Mouse (Mus musculus): ENCODE measurements at regions not wholly inside any gene's neighbourhood (a gene's known extent, or its start where the extent isn't known, plus 50 kb on each side); places are given as distances from the start of the nearest gene placed in this dataset.

- no peak for DNase-seq (ENCODE audit: low read depth, low spot score)
Observed at GRCm38 (mm10) chr11:64236873-64237272, 157.6 kb upstream of the Cox10 start.

GRCm38 (mm10) chr11:64230071-64230470 is 150.8 kb upstream of the Cox10 start:
- no peak for DNase-seq (ENCODE audit: low read depth, low spot score)

DNA sequence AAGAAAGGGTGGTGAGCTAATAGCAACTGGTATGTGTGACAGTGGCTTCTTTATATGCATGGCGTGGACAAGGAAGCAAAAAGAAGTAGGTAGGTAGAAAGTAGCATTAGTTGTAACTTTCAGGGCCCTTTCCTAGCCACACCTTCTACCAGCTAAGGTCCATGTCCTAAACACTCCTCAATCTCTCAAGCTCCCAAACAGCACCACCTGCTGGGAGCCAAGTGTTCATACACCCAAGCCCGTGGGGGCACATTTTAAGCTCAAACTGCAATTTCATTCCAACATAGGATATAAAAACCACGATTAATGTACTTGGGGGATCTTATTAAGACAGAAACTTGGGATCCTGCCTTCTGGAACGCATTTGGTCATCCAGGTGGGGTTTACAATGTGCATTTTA is 141.6 kb upstream of the Cox10 start:
- no peak for DNase-seq (ENCODE audit: low read depth, low spot score)

- no peak for DNase-seq (ENCODE audit: low read depth, low spot score)
Observed at GRCm38 (mm10) chr11:64217181-64217580, 137.9 kb upstream of the Cox10 start.

GRCm38 (mm10) chr11:64210916-64211315 is 131.6 kb upstream of the Cox10 start:
- DNase-seq (ENCODE audit: low read depth, low spot score): no peak

- no peak for DNase-seq (ENCODE audit: low read depth, low spot score)
Observed at GRCm38 (mm10) chr11:64208306-64208705, 129.0 kb upstream of the Cox10 start.

DNA sequence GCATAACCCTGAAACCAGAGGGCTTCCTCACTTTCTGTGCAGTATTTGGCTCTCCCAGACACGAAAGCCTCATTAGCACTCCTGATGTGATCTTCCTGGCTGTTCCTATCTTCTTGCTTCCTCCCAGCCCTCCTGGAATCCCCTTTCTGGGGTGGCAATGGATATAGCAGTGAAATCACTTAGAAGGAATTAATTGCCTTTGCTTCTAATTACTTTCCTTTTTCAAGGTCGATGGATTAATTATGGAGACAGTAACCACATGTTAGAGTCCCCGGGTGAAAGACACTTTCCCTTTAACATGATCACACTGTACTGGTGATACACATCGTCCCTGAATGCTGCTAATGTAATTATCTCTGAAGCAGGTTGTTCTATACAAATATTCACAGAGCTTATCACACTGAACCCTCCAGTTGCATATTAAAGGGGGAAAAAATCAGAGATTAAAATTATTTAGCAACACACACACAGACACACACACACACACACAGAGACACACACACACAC is 128.1 kb upstream of the Cox10 start:
- DNase-seq (ENCODE audit: low read depth, low spot score): no peak

DNA sequence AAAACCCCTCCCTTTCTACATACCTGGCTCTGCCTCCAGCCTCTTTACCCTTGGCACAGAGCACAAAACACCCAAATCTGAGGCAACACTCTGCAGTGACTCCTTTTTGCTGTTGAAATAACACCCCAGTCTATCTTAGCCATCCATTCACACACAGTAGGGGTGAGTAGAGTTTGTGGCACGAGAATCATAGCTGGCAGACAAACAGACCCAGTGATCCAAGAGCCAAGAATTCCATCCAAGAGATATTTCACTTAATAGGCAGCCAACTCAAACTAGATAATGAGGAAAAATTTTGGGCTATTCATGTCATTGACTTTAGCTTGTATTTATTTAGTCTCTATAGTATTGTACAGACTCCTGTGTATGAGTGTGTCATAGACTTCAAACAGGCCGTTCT is 126.9 kb upstream of the Cox10 start:
- DNase-seq (ENCODE audit: low read depth, low spot score): no peak

DNA sequence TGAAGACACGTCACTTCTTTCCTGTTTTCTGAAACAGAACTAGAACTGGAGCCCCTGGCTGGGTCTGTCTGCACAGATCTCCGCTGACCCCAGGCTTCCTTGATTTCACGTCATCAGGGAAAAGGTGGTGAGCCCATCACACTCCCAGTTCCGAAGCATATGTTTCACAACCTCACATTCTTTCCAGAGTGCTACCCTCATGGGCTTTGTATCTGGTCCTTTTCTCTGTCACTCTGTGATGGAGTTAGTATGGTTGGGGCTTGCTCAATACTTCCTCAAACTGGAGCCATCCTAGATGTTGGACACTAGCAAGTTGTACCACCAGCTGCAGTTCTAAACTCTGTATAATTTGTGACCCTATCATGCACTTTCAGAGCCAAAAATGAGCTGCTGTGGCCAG is 125.8 kb upstream of the Cox10 start:
- DNase-seq (ENCODE audit: low read depth, low spot score): no peak

DNA sequence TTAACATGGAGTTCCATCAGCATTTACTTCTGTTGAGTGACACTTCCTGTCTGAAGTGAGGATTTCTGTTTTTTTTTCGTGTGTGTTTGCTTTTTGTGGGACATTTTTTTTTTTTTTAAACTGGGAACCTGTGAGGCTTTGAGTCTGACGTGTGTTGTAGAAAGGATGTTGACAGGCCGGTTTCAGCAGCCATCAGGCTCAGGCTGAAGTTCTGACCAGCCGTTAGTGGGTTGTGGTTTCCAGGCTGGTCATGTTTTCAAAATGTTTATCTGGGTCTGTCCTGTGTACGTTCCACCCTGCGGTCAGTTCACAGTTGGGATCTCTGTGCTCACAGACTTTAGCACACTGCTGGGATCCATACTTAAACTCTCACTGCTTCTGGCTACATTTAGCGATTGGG is 125.0 kb upstream of the Cox10 start:
- no peak for DNase-seq (ENCODE audit: low read depth, low spot score)

GRCm38 (mm10) chr11:64200874-64201273 is 121.6 kb upstream of the Cox10 start:
- DNase-seq (ENCODE audit: low read depth, low spot score): no peak

DNA sequence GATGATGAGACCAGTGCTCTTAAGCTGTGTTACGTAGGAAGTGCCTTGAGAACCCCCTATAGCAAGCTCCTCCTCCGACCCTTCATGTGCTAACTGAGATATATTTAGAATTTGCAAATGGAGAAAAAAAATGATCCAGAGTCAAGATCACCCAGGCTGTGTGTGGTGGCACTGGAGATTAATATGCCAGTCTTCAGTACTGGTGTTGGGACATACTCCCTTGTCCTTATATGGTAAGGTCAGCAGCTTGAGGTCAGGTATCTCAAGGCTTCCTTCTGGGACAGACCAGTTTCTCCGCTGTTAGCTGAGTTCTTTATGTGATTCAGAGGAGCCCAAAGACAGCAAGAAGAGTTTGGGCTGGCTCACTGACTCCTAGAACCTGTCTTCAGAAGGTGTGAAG is 116.0 kb upstream of the Cox10 start:
- no peak for DNase-seq (ENCODE audit: low read depth, low spot score)

GRCm38 (mm10) chr11:64188701-64189100 is 109.4 kb upstream of the Cox10 start:
- no peak for DNase-seq (ENCODE audit: low read depth, low spot score)

DNA sequence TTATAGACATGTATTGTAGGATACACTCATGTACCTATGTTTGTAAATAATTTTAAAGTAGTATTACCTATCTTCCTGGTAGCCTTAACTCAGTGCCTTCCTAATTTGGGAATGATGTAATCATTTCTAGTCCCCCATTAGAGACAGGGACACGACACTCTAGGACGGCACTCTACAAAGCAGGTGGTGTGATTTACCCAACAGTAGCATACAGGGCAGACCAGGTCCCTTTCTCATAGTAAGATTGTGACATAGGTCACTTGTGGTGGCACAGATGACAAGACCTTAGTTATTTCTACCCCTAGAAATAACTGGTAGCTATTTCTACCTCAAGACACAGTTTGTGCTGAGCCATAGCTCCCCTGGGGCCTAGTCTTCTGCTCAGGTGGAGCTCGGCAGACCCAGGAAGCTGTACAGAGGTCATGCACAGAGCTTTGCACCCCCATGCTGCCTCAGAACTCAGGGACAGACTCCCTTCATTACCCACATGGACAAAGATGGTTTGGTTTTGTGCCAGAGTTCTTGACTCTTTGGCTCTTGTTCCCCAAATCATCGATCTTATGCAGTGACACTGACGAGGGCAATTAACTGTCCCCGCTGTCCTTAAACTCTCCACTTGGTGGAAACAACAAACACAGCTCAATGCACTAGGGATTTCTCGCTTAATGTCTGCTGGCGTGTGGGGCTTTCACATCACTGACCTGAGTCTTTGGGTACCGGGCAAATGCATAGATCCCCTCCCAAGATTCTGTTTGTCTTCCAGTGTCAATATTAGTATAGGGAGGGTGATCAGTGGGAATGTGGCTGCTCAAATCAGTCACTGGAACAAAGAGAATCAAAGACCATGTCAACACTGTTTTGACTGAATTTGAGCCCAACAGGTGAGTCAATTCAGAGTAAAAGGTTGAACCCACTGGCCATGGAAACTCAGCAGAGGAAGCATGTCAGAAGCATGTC is 108.5 kb upstream of the Cox10 start:
- DNase-seq (ENCODE audit: low read depth, low spot score): no peak

GRCm38 (mm10) chr11:64187007-64187406 is 107.7 kb upstream of the Cox10 start:
- DNase-seq (ENCODE audit: low read depth, low spot score): no peak

DNA sequence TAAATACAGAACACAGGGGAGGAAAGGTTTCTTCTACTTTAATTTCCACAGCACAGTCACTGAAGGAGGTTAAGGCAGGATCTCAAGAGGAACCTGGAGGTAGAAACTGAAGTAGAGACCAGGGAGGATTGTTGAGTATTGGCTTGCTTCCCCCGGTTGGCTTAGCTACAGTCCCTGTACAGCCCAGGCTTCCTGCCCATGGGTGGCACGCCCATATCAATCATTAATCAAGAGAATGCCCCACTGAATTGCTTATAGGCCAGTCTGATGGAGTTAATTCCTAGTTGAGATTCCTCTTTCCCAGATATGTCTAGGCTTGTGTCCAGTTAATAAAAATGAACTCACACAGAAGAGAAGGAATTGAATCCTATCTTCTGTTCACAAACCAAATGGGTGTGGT is 107.3 kb upstream of the Cox10 start:
- DNase-seq (ENCODE audit: low read depth, low spot score): no peak

- no peak for DNase-seq (ENCODE audit: low read depth, low spot score)
Observed at GRCm38 (mm10) chr11:64180036-64180435, 100.8 kb upstream of the Cox10 start.

GRCm38 (mm10) chr11:64173421-64174062 is 94.3 kb upstream of the Cox10 start:
- DNase-seq (ENCODE audit: low read depth, low spot score): no peak

DNA sequence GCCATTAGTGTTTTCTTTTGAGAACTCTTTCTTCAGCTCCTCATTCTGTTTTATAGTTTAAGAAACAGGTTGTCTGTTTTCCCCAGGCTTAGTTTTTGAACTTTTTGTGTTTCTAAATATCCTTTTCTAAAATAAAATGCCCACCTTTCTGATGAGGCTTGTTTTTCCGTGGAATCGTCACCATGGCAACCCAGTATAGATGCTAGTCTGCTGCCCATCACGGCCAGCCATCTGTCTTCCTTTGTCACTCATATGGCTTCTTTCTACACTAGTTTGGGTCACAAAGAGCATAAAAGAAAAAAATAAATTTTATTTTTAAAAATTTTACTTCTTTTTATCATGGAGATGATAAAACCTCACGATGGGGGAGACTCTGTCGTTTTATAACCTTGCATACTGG is 93.7 kb upstream of the Cox10 start:
- DNase-seq (ENCODE audit: low read depth, low spot score): no peak

- no peak for DNase-seq (ENCODE audit: low read depth, low spot score)
Observed at GRCm38 (mm10) chr11:64168626-64169025, 89.4 kb upstream of the Cox10 start.

GRCm38 (mm10) chr11:64164796-64165195 is 85.5 kb upstream of the Cox10 start:
- DNase-seq (ENCODE audit: low read depth, low spot score): no peak

DNA sequence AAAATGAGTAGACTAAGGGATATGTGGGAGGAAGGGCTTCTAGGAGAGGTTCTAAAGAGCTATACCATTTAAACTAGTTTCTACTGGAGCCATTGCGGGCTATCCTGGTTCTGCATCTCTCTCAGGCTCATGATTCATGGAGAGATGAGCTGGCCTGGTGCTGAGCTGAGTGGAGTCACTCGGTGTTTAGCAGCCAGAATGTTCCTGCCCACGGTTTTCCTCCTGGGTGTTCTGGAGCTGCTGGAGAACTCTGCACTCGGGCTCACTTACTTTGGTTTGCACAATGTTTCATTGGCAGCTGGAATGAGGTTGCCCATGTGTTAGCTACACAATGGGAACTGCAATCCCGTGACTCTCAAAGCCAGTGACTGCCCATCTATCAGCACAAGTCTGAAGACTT is 79.0 kb upstream of the Cox10 start:
- no peak for DNase-seq (ENCODE audit: low read depth, low spot score)

- DNase-seq (ENCODE audit: low read depth, low spot score): no peak
Observed at GRCm38 (mm10) chr11:64156640-64157039, 77.4 kb upstream of the Cox10 start.

All from retina, adult 2 months (tissue).